Mouse (Mus musculus) liver, postnatal 0 days (tissue): Measurements from ENCODE around the gene Lekr1.

Source experiments
- CTCF ChIP-seq: sonication (generic); IDR thresholded peaks from 2 replicates; pipeline ENCODE4 v1.5.1; 2016; ENCODE audit warnings: antibody characterized with exemption, low read depth
- EP300 ChIP-seq: IDR thresholded peaks from 2 replicates; pipeline ENCODE4 v1.6.1; 2016; ENCODE audit warnings: antibody characterized with exemption, low read depth, mild to moderate bottlenecking

DNA sequence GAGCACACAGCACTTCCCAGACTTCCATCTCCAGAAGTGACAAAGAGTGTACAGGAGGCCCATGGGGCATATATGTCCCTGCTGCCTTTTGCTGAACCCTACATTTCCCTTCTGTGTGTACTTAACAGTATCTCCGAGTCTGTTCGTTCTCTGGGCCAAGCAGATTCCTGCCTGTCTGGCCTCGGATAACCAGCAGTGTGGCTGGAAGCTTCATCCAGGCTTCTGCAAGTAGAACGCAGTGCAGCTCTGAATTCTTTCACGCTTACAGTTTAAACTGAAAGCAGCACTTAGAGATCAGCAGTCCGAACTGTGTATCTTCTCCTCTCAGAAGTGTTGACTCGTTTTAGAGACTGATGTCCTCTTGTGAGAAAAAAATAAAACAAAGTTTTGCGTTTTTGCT is 7.7 kb downstream of the Lekr1 start:
- TF ChIP-seq CTCF = no peak
- TF ChIP-seq EP300 = no peak
